Mouse (Mus musculus) testis, adult 2 months (tissue): ENCODE measurements at regions not wholly inside any gene's neighbourhood (a gene's known extent, or its start where the extent isn't known, plus 50 kb on each side); places are given as distances from the start of the nearest gene placed in this dataset.

Source experiments
- H3K27ac ChIP-seq: fragments of 200-500 bp; 2 replicates; pipeline ENCODE4 v1.5.1; 2012; ENCODE audit warnings: low read depth, low read length; ENCODE audit not compliant: control insufficient read depth, insufficient read depth
- H3K27me3 ChIP-seq: fragments of 200-500 bp; 2 replicates; pipeline ENCODE4 v1.6.1; 2012; ENCODE audit warnings: mild to moderate bottlenecking, low read length, moderate library complexity; ENCODE audit not compliant: control insufficient read depth, insufficient read depth
- H3K36me3 ChIP-seq: fragments of 200-500 bp; 2 replicates; pipeline ENCODE4 v1.6.1; 2012; ENCODE audit warnings: mild to moderate bottlenecking, low read length; ENCODE audit not compliant: control insufficient read depth, insufficient read depth
- H3K4me1 ChIP-seq: fragments of 200-500 bp; 2 replicates; pipeline ENCODE4 v1.6.1; 2012; ENCODE audit warnings: low read length; ENCODE audit not compliant: control insufficient read depth, insufficient read depth
- H3K4me3 ChIP-seq: fragments of 200-500 bp; 2 replicates; pipeline ENCODE4 v1.5.1; 2012; ENCODE audit warnings: low read depth, mild to moderate bottlenecking, low read length, moderate library complexity, mixed read lengths; ENCODE audit not compliant: control insufficient read depth
- CTCF ChIP-seq: fragments of 200-500 bp; IDR thresholded peaks from 2 replicates; pipeline ENCODE4 v1.5.1; 2012; ENCODE audit warnings: low read depth, mild to moderate bottlenecking, inconsistent platforms, low read length, moderate library complexity; ENCODE audit not compliant: control insufficient read depth, insufficient read depth, insufficient replicate concordance
- POLR2A ChIP-seq: fragments of 200-500 bp; IDR thresholded peaks from 2 replicates; pipeline ENCODE4 v1.6.1; 2012; ENCODE audit warnings: low read depth, mild to moderate bottlenecking, inconsistent platforms, low read length, moderate library complexity; ENCODE audit not compliant: control insufficient read depth

DNA sequence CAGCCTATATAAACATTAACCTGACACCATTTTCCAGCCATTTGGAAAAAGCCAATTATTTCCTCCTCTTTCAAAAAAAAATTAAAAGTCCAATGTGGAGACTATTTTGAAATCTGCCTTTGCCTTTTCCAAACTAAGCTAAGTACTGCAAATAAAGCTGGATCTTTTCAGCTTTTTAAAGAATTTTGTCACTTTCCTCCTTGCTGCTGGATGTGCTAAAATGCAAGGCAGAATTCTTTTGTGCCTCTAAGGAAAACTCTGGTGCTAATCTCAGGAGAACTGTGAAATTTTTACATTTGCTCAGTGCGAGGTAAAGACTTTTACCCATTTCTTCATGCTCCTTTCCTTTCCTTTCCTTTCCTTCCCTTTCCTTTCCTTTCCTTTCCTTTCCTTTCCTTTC lies 546.7 kb downstream of the 1190002N15Rik start:
- H3K4me3 ChIP-seq: no peak overlapping the region

DNA sequence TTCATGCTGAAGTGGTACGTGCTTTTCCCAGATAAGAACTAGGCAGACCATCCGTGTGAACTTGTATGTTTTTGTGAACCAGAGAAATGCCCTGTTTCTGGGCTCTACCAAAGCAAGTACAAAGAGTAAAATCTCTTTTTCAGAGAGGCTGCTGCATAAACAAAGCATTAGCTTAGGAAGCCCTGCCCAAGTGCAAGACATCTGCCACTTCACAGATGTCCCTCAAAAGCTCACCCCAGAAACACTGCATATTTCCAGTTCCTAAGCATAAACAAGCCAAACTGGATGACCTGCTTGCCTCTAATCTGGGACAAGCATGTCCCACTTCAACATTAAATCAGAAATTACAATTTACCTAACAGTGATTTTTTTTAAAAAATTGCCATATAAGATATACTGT lies 556.7 kb downstream of the 1190002N15Rik start:
- no peak overlapping the region for H3K27ac ChIP-seq

More for the DNA sequence above, 546.7 kb downstream of the 1190002N15Rik start:
- Histone ChIP-seq H3K27me3 (no peaks in the 10 kb centered on the region), H3K36me3 (no peaks in the 10 kb centered on the region), H3K4me1 (no peaks in the 10 kb centered on the region), H3K27ac (no peak overlapping the region)
- TF ChIP-seq POLR2A: no peak

DNA sequence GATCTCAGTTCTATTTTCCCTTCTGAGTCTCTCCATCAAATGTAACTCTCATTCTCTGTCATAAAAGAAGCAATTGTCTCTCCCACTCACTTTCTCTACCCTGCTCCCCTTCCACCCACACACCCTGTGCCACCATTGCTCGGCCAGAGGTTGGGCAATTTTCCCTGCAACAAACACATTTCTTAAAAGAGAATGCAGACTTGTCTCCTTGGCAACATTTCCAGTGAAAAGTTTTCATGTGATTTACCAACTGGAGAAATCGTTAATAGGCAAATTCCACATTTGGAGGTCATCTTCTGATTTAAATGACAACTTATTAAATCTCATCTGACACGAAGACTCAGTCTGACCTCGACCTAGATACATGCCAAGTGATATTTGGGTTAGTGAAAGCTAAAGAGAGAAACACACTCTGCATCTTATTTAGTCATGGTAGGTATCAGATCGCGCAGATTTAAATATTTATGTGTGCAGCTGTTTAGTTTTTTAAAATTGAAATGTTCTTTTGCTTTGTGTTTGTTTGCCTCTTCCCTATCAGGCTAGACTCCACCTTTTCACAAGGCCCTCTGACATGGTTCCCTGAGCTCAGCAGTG lies 568.1 kb downstream of the 1190002N15Rik start:
- Histone ChIP-seq H3K27ac (no peak overlapping the region), H3K27me3 (no peaks in the 10 kb centered on the region), H3K36me3 (no peaks in the 10 kb centered on the region), H3K4me3 (no peak overlapping the region), H3K4me1 (no peaks in the 10 kb centered on the region)
- TF ChIP-seq CTCF (no peak), POLR2A (no peak)

More for the DNA sequence above, 556.7 kb downstream of the 1190002N15Rik start:
- Histone ChIP-seq H3K4me1 (no peaks in the 10 kb centered on the region), H3K36me3 (no peaks in the 10 kb centered on the region), H3K27me3 (no peaks in the 10 kb centered on the region), H3K4me3 (no peak overlapping the region)
- no peak for TF ChIP-seq POLR2A

DNA sequence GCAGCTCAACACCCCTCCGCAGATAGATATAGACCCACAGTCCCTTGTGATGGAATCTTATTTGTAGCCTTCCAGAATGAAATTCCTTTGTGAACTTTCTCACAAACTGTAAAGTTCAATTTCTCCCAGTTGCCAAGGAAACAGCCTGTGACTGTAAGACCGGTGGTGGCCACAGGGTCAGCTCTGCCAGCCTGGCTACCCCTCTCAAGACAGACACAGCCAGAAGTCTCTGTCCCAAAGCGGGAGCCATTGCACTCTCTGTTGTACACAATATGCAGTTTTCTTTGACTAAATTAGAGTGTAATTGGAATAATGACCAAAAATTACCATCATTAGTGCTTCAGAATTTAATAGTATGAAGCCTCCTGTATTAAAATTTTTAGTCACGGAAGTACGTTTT lies 568.8 kb downstream of the 1190002N15Rik start:
- no peaks in the 10 kb centered on the region for H3K4me1 ChIP-seq
- no peak overlapping the region for H3K4me3 ChIP-seq
- H3K36me3 ChIP-seq: no peaks in the 10 kb centered on the region
- no peak overlapping the region for H3K27ac ChIP-seq
- no peak for TF ChIP-seq POLR2A
- TF ChIP-seq CTCF: no peak
- no peaks in the 10 kb centered on the region for H3K27me3 ChIP-seq

DNA sequence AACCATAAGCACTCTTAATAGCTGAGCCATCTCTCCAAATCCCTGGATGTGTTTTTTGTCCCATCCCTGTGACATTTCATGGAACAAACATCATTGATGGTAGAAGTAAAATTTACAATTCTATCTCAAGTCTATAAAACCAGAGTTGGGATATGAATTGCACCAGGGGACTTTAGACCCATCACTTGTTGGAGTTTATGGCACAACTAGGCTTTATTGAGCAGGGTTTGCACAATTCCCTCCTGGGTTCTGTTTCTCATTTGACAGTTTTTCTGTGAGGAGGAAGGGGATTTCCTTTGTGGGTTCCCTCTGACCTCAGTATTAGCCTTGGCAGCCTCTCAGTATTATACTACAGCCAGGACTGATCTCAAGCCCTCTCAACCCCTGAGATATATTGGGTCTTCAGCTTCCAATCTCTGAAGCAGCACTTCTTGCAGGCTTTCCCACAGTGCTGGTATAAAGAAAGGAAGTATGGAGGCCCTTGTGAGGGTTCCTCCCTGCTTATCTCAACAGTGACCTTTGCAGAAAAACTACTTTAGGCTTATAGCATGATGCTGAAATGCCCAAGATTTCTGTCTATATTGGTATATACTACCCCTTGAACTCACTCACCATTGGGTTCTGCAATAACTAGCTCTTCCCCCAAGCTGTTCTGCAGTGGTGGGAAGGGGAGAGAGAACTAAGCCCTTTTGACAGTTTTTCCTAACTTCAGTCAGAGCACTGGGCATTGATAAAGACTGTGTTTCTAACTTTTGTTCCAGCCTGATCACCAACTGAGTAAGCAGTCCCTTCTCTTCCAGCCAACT lies 582.4 kb downstream of the 1190002N15Rik start:
- TF ChIP-seq POLR2A (no peak), CTCF (no peak)
- Histone ChIP-seq H3K27me3 (no peaks in the 10 kb centered on the region), H3K36me3 (no peaks in the 10 kb centered on the region), H3K4me1 (no peaks in the 10 kb centered on the region), H3K4me3 (no peak overlapping the region), H3K27ac (no peak overlapping the region)

DNA sequence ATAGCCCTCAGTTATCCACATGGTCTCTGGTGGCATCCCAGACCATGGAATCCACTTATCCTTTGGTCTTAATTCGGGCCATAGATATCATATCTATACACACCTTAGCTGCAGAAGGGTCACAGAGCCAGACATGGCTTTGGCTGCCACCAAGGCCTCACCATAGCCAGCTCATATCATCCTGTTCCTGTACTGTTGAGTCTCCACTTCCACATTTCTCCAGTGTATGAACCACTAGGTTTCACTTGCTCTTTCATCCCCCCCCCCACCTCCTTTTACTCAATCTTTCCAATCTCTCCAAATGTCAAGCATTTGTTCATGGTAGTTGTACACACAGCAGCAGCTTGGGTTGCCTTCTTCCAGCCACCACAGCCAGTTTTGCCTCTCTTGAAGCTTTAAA lies 589.2 kb downstream of the 1190002N15Rik start:
- H3K36me3 ChIP-seq: no peaks in the 10 kb centered on the region
- H3K27me3 ChIP-seq: no peaks in the 10 kb centered on the region
- H3K4me3 ChIP-seq: no peak overlapping the region
- H3K4me1 ChIP-seq: no peaks in the 10 kb centered on the region
- TF ChIP-seq POLR2A: no peak
- TF ChIP-seq CTCF: no peak
- H3K27ac ChIP-seq: no peak overlapping the region

DNA sequence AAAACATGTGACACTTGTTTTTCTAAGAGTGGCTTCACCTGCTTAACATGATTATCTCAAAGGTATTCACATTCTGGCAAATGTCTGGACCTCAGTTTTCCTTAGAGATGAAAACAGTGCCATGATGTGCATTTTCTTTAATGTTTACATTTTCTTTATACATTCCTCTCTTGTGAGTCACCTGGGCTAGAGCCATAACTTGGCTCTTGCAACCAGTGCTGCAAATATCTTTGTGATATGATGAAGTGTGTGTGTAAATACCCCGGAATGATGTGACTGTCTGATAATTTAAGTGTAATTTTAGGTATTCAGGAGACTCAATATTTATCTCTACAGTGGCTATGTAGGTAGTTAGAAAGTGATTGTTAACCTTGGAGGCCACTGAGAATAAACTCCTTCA lies 590.8 kb downstream of the 1190002N15Rik start:
- H3K36me3 ChIP-seq: no peaks in the 10 kb centered on the region
- no peak overlapping the region for H3K4me3 ChIP-seq
- no peaks in the 10 kb centered on the region for H3K27me3 ChIP-seq
- H3K27ac ChIP-seq: no peak overlapping the region
- no peak for TF ChIP-seq POLR2A
- no peaks in the 10 kb centered on the region for H3K4me1 ChIP-seq

DNA sequence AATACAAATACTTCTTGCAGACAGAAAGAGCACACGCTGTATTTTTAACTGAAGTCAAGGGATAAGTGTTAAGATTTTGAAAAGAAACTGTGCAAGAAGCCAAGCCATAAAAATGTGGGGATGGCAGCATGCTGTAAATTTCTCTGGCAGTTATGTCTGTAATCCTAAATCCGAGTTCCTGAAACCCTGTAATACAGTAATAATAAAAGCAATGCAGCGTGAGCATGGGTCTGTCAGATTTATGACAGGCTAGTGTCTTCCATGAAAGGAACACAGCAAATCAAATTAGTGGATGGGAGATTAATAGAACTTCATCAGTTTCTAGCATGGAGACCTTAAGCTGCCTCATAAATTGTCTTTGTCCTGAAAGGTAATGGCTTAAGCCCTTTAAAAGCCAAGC lies 597.7 kb downstream of the 1190002N15Rik start:
- no peaks in the 10 kb centered on the region for H3K36me3 ChIP-seq
- H3K27me3 ChIP-seq: no peaks in the 10 kb centered on the region
- no peaks in the 10 kb centered on the region for H3K4me1 ChIP-seq
- H3K4me3 ChIP-seq: no peak overlapping the region
- TF ChIP-seq POLR2A: no peak
- TF ChIP-seq CTCF: no peak
- H3K27ac ChIP-seq: no peak overlapping the region
